8 mouse cellular contexts compared by ENCODE assay signal in genomic region chr10:79532678-79533077, GRCm38 (mm10). TPM values are rescaled to one million over a fixed set of nuclear protein-coding genes. Genes with fewer than 3 reads are reported as not detected.
DNase-seq lines count a peak whose midpoint lies in the region; ATAC-seq and TF ChIP-seq lines count a peak whose summit lies in the region.

No protein-coding gene starts in this region.

- peak overlapping the region; percentile 97 for H3K4me2 ChIP-seq in heart, embryonic 12.5 days
- H3K4me2 ChIP-seq in intestine, embryonic 15.5 days (replicated peaks): peak overlapping the region; percentile 93
- H3K4me2 ChIP-seq in midbrain, embryonic 12.5 days (replicated peaks): peak overlapping the region; percentile 91

- H3K4me3 ChIP-seq in heart, embryonic 12.5 days: peak overlapping the region; percentile 66
- H3K4me3 ChIP-seq in cortical plate, adult 2 months (ENCODE audit: insufficient read depth, low read length): peak overlapping the region; percentile 17; the same call in 1 of the 2 replicates
- H3K4me3 ChIP-seq in intestine, embryonic 15.5 days (replicated peaks): peak overlapping the region; percentile 59
- H3K4me3 ChIP-seq in midbrain, embryonic 12.5 days: peak overlapping the region; percentile 55

- intact Hi-C loops in heart, postnatal 36 days (cut with DNase I): no loop called here

- WGBS in heart, embryonic 12.5 days: 34% methylated on average over 3 of the region's 3 CpGs
- 25% methylated on average over 3 of the region's 3 CpGs for WGBS in intestine, embryonic 15.5 days
- WGBS in midbrain, embryonic 12.5 days: 22% methylated on average over 3 of the region's 3 CpGs

- TF ChIP-seq CTCF in cortical plate, adult 2 months (IDR thresholded peaks at IDR 0.05; ENCODE audit: extremely low read depth, insufficient read depth, low read length): no peak

- H3K36me3 ChIP-seq in heart, embryonic 12.5 days: peaks cover 4% of the 10 kb centered on the region; the same call in 1 of the 2 replicates
- H3K36me3 ChIP-seq in intestine, embryonic 15.5 days: 0 out of 2 replicates have a peak, but pooled peaks cover 6% of the 10 kb centered on the region
- 0 out of 2 replicates have a peak, but pooled peaks cover under 1% of the 10 kb centered on the region for H3K36me3 ChIP-seq in midbrain, embryonic 12.5 days

- no peak overlapping the region for H3K27ac ChIP-seq in heart, embryonic 12.5 days (ENCODE audit: poor library complexity, severe bottlenecking)
- no peak overlapping the region for H3K27ac ChIP-seq in cortical plate, adult 2 months (ENCODE audit: insufficient read depth, low read length)
- H3K27ac ChIP-seq in intestine, embryonic 15.5 days: peak overlapping the region; percentile 93
- no peak overlapping the region for H3K27ac ChIP-seq in midbrain, embryonic 12.5 days (replicated peaks)

- H3K4me1 ChIP-seq in heart, embryonic 12.5 days (replicated peaks): peaks cover 8% of the 10 kb centered on the region; the same call in 1 of the 2 replicates
- no peaks in the 10 kb centered on the region for H3K4me1 ChIP-seq in cortical plate, adult 2 months (ENCODE audit: control insufficient read depth, insufficient read depth, low read length)
- 0 out of 2 replicates have a peak, but pooled peaks cover 8% of the 10 kb centered on the region for H3K4me1 ChIP-seq in intestine, embryonic 15.5 days (replicated peaks)
- peaks cover 7% of the 10 kb centered on the region; the same call in 1 of the 2 replicates for H3K4me1 ChIP-seq in midbrain, embryonic 12.5 days

- ATAC-seq in heart, embryonic 12.5 days (ENCODE audit: insufficient number of reproducible peaks, low FRiP score): no peak
- ATAC-seq in intestine, embryonic 15.5 days: peak; percentile 60
- no peak for ATAC-seq in midbrain, embryonic 12.5 days (ENCODE audit: low FRiP score, low read depth)
- no peak for ATAC-seq in megakaryocyte-erythroid progenitor cell, adult 5-6 weeks (replicated peaks; ENCODE audit: low FRiP score, low TSS enrichment, poor library complexity, severe bottlenecking)

- TF ChIP-seq POLR2A in cortical plate, adult 2 months (IDR thresholded peaks at IDR 0.05; ENCODE audit: extremely low read depth, insufficient read depth, low read length): no peak

- 0 out of 2 replicates have a peak, but pooled peaks cover 7% of the 10 kb centered on the region for H3K27me3 ChIP-seq in heart, embryonic 12.5 days (replicated peaks)
- H3K27me3 ChIP-seq in intestine, embryonic 15.5 days (replicated peaks): no peaks in the 10 kb centered on the region
- peaks cover 27% of the 10 kb centered on the region; the same call in 1 of the 2 replicates for H3K27me3 ChIP-seq in midbrain, embryonic 12.5 days

- H3K9me3 ChIP-seq in heart, embryonic 12.5 days (replicated peaks): no peaks in the 10 kb centered on the region
- no peaks in the 10 kb centered on the region for H3K9me3 ChIP-seq in intestine, embryonic 15.5 days
- no peaks in the 10 kb centered on the region for H3K9me3 ChIP-seq in midbrain, embryonic 12.5 days

- DNase-seq in heart, postnatal 36 days: no peak
- DNase-seq in 3T3-L1 (ENCODE audit: low read depth, low spot score): peak; percentile 33
- no peak for DNase-seq in adrenal gland, adult (ENCODE audit: inconsistent age in 2 of 2, low spot score in 1 of 2)

- H3K9ac ChIP-seq in heart, embryonic 12.5 days: peak overlapping the region; percentile 74; the same call in 1 of the 2 replicates
- H3K9ac ChIP-seq in intestine, embryonic 15.5 days: peak overlapping the region; percentile 66
- no peak overlapping the region for H3K9ac ChIP-seq in midbrain, embryonic 12.5 days (replicated peaks)

RNA-seq across cellular contexts. Expression of gene Plpp2, which starts 0.9 kb away (rescaled TPM):
- 12.0 and 12.3 TPM in 2 replicates for polyA plus RNA-seq in heart, embryonic 12.5 days (2016; fragmentation: Nextera tagmentation; extraction: Ambion mirVana)
- 1 to 10 TPM; 2.2 to 2.7 TPM for total RNA-seq in heart, postnatal 36 days (2021)
- polyA plus RNA-seq in cortical plate, adult 2 months (2012; rRNA removed): 3.4 and 3.6 TPM in 2 replicates
- polyA plus RNA-seq in intestine, embryonic 15.5 days (2015; fragmentation: Nextera tagmentation; extraction: Ambion mirVana): 106 and 121 TPM in 2 replicates
- 10.9 and 11.0 TPM in 2 replicates for polyA plus RNA-seq in midbrain, embryonic 12.5 days (2016; fragmentation: Nextera tagmentation; extraction: Ambion mirVana)
- total RNA-seq in megakaryocyte-erythroid progenitor cell, adult 5-6 weeks (2014; fragmentation: Nextera tagmentation): 5.4 and 12.2 TPM in 2 replicates
- total RNA-seq in megakaryocyte-erythroid progenitor cell, adult 5-6 weeks (2017): 3.3 and 3.9 TPM in 2 replicates

RNA-seq across cellular contexts. Expression of gene Mier2, which starts 22.3 kb away (rescaled TPM):
- polyA plus RNA-seq in heart, embryonic 12.5 days (2016; fragmentation: Nextera tagmentation; extraction: Ambion mirVana): 38.2 and 38.7 TPM in 2 replicates
- 10 to 100 TPM; 11.1 to 12.7 TPM for total RNA-seq in heart, postnatal 36 days (2021)
- 78.3 and 79.6 TPM in 2 replicates for polyA plus RNA-seq in cortical plate, adult 2 months (2012; rRNA removed)
- 40.5 and 44.3 TPM in 2 replicates for polyA plus RNA-seq in intestine, embryonic 15.5 days (2015; fragmentation: Nextera tagmentation; extraction: Ambion mirVana)
- polyA plus RNA-seq in midbrain, embryonic 12.5 days (2016; fragmentation: Nextera tagmentation; extraction: Ambion mirVana): 59.8 and 62.5 TPM in 2 replicates
- total RNA-seq in megakaryocyte-erythroid progenitor cell, adult 5-6 weeks (2014; fragmentation: Nextera tagmentation): 5.9 and 8.5 TPM in 2 replicates
- 2.1 and 12.3 TPM in 2 replicates for total RNA-seq in megakaryocyte-erythroid progenitor cell, adult 5-6 weeks (2017)

RNA-seq across cellular contexts. Expression of gene Theg, which starts 54.5 kb away (rescaled TPM):
- not detected in 2 replicates for polyA plus RNA-seq in heart, embryonic 12.5 days (2016; fragmentation: Nextera tagmentation; extraction: Ambion mirVana)
- total RNA-seq in heart, postnatal 36 days (2021): not detected
- 1.9 and 2.6 TPM in 2 replicates for polyA plus RNA-seq in cortical plate, adult 2 months (2012; rRNA removed)
- not detected in 2 replicates for polyA plus RNA-seq in intestine, embryonic 15.5 days (2015; fragmentation: Nextera tagmentation; extraction: Ambion mirVana)
- polyA plus RNA-seq in midbrain, embryonic 12.5 days (2016; fragmentation: Nextera tagmentation; extraction: Ambion mirVana): not detected in 2 replicates
- total RNA-seq in megakaryocyte-erythroid progenitor cell, adult 5-6 weeks (2014; fragmentation: Nextera tagmentation): not detected in 2 replicates
- not detected in 2 replicates for total RNA-seq in megakaryocyte-erythroid progenitor cell, adult 5-6 weeks (2017)
